Mouse (Mus musculus) erythroid progenitor cell, adult 5-6 weeks (primary cell): ENCODE measurements around the gene Rdh11. TPM values are rescaled to one million over a fixed set of nuclear protein-coding genes. Genes with fewer than 3 reads are reported as not detected.
"Not testable (repeated sequence)": the region's sequence is repeated elsewhere in the genome, so short reads cannot be mapped to it uniquely, and the experiment has no call there.

ENCODE experiments used
- ATAC-seq: replicated peaks from 2 replicates; pipeline ENCODE4 v1.8.0; 2016; ENCODE audit warnings: moderate number of reproducible peaks, mild to moderate bottlenecking, moderate TSS enrichment, inconsistent platforms; ENCODE audit not compliant: poor library complexity, low FRiP score, severe bottlenecking
- total RNA-seq, 2 experiments: library from RNA; stranded (forward) in 1 of 2; stranded (reverse) in 1 of 2; fragments of 150-400 nt in 1 of 2; fragments of 186-747, 209-891 nt in 1 of 2; gene quantifications; 2 replicates each; pipeline versions ENCODE4 v1.2.3 to v1.2.4; 2015 to 2017; ENCODE audit warnings: low replicate concordance in 2 of 2

Gene Rdh11
- total RNA-seq (2015; ENCODE audit: low replicate concordance) (15.5 TPM in 2 replicates), total RNA-seq (2017; ENCODE audit: low replicate concordance) (20.9 and 21.6 TPM in 2 replicates)

DNA sequence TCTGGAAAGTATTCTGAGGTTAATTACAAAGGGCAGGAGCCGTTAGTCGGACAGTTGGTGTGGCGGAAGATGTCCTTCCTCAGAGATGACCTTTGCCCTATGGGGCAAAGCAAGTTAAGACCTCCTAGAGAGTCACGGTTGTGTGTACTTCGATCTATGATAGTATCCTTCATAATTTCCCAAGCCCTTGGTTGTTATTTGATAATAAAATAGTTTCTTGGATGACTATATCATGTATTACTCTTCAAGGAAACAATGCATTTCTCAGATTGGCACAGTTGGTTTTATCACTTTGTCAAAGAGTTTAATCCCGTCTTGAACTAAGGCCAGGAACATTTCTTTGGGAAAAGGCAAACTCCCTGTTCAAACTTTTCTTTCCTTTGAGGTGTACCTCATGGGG is at the start of gene Rdh11:
Gene Rdh11 (minus strand): TSS at position 101 of the 400 bp plus-strand sequence.
- ATAC-seq, result no peak

DNA sequence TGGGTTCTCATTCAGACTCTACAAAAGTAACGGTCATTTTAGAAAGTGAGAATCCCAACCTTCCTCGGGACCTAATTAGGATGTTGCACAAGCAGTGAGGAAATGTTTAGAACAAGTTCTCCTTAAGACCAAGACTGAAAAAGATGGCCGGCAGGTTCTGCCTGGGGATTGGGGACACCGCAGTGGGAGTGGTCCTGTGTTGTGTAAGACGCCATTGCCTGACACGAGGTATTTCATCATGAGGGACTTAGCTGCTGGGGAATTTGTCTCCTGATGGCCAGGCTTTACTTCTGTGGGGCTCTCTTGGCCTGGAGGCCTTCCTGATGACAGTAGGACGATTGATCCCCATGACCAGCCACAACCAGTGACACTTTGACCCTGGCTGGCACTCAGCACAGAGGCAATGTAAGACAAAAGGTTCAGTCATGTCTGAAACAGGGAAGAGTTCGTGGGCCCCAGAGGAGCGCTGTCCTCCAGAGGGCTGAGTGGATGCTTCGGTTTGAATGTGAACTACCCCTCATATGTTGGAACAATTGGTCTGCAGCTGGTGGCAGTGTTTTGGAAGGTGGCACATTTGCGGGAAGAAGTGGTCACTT is 43.5 kb upstream of the Rdh11 start:
- no peak for ATAC-seq

DNA sequence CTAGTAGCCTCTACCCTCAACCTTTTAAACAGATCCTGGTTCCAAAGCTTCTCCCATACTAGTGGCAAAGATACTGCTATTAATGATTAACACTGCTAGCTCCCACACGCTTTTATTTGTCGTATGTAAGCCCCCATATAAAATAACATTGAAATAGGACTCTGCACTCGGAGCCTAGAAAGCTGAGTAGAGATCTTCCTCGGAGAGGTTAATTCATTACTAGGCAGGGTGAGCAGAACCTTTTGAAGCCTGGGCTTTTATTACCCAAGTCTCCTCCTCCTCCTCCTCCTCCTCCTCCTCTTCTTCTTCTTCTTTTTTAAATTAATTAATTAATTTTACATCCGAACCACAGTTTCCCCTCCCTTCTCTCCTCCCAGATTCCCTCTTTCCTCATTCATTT is 25.4 kb upstream of the Rdh11 start:
- no peak for ATAC-seq

DNA sequence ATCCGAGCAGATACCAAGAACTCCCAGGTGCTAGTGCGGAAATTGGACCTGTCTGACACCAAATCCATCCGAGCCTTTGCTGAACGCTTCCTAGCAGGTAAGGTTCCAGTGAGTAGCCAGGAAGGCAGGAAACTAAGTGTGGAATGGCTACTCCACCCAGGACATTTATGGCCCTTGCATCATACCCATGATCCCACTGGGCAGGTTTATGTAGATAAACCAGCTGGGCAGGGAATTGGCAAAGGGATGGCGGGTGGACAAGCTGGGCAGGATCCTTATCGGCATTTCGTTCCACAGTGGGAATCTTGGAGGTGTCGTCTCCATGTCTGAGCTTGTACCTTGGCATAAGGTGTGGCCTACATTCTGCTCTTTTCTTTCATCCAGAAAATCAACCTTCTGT is 19.4 kb upstream of the Rdh11 start:
- ATAC-seq, result no peak

DNA sequence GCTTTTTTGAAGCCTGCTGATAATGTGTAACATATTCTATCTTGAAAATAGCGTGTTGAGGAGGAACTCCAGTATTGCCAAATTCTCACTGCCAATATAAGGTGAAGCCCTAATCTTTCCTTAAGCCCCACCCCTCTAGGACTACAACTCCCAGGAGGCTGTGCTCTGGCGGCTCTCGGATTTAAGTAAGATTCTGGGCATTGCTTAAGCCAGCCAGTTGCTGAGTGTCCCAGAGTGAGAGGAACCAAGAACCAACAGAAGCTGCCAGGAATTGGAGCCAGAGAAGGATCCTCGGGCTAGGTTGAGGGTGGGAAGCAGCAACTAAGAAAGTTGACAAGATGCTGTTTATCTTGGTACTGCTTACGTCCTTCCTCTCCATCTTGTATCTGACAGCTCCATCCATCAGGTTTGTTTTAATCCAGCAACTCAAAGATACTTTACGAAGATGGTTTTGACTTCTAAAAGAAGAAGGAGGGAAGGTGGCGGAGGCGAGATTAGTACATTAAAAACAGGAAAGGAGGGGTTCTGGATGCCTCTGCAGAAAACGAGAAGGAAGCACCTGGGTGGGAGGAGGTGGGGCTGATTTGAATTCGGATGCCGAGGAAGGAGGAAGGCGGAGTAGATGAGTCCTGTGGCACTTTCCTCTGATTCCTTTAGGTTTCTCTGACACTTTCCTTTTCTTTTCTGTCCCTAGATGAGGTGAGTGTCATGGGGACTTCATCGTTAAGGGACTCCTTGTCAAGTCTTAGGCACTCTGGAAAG is 16.8 kb upstream of the Rdh11 start, which contains the start of gene Rdh12:
Gene Rdh12 (plus strand): TSS at position 212 of the 762 bp plus-strand sequence.
- ATAC-seq, result no peak

DNA sequence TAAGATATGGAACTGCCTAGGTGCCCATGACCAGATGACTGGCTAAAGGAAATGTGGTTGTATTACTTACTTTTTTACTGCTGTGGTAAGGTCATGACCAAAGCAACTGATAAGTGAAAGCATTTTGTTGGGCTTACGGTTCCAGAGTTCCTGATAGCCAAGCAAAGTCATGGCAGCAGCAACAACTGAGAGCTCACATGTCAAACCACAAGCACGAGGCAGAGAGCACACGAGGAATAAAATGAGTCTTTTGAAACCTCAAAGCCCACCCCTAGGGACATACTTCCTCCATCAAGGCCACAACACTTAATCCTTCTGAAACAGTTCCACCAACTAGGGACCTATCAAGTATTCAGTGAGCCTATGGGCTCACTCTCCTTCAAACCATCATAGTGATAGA is 9.8 kb upstream of the Rdh11 start:
- ATAC-seq, result no peak

DNA sequence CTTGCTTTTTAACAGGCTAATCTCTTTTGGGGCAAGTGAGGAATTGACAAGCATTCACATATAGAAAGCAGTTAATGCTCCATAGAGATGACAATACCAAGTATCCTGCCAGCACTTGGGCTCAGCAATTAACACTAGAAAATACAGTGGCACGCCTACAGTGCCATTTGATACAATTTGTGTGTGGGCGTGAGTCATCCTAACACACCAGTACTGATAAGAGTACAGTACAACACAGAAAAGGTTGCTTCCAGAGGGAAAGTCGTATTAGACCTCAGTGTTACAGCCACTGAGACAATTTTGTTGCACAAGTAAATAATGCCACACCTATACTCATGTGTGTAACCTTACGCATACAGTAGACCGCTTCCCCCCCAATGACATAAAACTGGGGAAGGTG is 5.0 kb upstream of the Rdh11 start:
- ATAC-seq, result no peak

DNA sequence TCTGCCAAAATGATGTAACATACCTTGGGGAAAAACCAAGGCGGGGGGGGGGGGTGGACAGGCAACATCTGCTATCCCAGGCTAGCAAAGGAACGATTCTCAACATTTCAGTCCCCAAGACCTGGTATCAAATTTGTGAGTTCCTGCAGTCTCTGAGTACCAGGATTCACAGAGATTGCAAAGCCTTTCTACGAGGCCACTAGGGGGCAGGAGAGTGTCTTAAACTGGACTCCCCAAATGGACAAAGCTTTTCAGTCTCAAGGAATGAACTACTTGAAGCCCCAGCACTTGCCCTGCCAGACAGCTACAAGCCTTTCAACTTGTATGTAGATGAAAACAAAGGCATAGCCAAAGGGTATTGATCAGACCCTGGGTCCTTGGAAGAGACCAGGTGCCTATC is 1.3 kb upstream of the Rdh11 start:
- ATAC-seq, result no peak

DNA sequence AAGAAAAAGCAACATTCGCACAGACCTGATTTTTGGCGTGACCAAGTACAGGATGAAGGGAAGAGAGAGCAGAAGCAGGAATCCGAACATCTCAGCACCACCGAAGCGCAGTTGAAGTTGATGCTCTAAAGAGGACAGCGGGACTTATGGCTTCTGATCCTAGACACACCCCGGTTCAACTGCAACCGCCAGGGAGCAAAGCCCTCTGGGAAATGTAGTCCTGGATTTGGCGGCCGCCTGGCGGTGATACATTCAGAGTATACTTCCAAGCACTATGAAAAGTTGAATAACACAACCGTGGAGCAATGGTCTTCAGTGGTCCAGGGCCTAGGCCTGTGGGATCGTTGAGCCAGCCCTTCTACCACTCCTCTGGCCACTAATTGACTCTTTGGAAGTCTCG is 392 bp downstream of the Rdh11 start:
- peak; percentile 90 for ATAC-seq

DNA sequence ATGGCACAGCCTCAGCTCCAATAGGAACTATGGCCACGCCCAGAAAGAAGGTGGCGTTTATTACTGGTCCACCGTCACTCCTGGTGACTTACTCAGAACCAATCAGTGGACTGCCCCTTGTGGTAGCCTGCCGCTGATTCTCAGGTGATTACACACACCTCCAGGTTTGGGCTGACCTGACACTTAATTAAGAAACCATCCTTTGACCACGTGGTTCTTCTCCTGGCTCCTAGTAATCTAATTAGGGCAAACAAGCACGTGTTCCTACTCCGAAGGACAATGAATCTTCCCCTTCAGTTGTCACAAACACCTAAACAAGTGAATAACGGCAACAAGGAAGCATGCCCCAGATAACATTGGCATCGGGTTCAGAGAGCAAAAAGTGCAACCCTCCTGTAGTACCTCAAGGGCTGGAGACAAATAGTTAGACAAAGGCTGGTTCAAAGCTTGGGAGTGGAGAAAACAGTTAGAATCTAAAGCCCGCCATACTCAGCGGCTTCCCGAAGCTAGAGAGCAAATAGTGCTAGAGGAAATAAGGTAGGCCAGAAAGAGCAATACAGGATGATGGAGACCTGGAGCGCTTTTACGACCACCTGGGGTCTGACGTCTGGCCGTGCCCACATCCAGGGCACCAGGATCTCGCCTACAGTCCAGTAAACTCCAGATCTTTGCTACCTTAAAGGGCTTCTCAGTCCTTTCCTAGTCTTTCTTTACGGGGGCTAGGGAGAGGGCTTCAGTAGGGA is 991 bp downstream of the Rdh11 start:
- ATAC-seq, result peak; percentile 94

DNA sequence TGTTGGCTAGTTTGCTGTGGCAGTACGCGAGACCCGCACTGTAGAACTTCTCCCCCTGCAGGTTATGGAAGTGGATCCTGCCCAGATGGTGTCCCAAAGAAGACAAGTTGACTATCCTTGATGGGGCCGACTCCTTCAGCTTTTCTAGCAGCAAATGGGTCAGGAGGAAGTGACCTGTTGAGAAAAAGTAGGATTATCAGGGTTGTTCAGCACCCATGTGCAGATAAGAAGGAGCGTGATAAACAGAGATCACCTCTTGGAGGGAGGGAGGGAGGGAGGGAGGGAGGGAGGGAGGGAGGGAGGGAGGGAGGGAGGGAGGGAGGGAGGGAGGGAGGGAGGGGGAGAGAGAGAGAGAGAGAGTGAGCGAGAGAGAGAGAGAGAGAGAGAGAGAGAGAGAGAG is 6.9 kb downstream of the Rdh11 start:
- not testable (repeated sequence) for ATAC-seq

DNA sequence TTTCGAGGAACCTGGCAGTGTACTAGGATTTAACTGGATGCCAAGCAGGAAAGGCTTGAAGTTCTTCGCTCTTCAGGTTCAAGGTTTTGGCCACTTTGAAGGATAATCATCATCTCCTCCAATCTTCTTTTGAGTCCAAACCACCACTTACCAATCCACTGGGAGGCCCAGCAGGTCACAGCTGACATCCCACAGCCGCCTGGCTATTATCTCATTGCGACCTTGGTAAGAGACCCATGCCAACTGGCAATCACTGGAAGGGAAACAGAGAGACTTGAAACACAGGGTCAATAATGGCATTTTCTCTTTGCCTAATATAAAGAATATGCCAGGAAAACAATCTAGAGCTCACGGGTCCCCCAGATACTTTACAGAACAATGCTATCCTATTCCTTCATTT is 16.1 kb downstream of the Rdh11 start:
- ATAC-seq, result no peak

DNA sequence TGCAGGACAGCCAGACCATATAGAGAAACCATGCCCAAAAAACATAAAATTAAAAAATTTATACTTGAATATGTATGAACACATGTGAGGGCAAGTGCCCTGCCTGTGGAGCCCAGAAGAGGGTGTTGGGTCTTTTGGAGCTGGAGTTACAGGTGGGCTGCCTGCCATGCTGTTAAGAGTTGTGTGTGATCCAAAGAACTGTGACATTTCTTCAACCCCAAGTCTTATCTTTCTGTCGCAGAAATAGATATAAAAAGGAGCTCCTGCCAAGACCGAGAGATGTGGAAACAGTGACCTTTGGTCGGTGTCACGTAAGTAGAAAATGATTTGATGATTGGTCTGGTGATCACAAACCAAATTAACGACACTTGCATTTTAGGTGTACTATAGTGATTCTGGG is 18.4 kb downstream of the Rdh11 start:
- peak; percentile 18; the same call in 1 of the 2 replicates for ATAC-seq

DNA sequence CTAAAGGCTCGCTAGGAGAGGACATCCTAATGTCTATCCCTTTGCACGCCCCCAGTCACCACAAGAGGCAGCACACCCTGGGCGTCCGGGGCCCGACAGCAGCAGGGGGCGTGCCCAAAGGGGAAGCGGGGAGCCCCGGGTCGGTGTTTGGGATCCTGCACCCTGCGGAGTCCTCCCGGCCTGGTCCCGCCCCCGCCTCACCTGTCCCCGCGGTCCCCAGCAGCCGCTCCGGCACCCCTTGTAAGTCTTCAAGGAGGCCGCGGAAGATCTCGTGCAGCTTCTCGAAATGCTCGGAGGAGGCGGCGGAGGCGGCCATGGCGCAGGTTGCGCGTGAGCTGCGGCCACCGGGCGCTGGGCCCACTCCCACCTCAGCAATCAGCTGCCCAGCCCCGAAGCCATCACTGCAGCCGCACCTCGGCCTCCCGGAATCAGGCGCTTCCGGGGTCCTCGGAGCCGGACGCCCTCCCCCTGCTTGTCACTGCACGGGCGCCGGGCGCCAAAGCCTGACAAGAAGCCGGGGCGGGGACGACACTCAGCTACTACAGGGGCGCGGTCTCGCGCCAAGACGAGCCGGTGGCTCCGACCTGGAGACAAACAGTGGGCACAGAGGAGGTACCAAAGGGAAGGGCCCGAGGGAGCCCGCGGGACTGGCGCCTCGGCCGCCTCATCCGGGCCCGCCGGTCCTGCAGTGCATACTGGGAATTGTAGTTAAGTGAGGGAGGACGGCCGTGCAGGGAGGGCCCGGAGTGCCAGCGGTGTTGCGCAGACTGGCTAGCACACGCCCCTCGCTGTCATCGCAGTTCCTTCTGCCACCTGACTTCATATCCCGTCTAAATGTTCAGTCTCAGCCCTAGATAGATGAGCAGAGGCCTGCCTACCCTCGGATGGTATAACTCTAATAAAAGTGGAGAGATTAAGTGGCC is 19.8 kb downstream of the Rdh11 start, which contains the start of gene Vti1b:
Gene Vti1b (minus strand): TSS at position 649 of the 923 bp plus-strand sequence.
- ATAC-seq, result peak; percentile 96

DNA sequence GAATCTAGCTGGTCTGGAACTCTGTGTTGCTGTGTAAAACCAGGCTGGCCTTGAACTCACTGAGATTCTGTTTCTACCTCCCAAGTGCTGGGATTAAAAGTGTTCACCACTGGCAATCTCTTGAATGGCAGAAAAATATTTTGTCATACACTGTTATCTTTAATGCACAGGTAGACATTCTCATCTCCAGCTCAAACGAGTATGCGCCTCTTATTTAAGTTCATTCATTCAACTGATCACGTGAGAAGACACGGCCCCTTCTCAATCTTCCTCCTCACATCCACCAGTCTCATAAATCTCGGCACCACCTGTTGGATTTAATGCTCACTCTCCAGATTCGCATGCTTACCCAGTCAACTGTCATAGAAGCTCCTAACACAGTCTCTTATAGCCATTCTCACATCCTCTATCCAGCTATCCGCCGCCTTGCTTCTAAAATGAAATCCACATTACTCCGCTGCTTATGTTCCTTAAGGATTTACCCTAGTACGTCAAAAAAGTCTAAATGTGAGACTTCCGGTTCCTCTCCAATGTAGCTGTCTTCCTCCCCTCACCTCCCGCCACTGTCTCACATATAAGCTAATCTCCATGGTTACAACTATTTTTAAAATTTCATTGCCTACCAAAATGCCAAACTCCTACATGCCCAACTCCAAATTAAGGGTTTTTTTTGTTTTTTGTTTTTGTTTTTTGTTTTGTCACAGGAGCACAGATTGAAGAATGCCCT is 20.7 kb downstream of the Rdh11 start:
- ATAC-seq, result no peak

DNA sequence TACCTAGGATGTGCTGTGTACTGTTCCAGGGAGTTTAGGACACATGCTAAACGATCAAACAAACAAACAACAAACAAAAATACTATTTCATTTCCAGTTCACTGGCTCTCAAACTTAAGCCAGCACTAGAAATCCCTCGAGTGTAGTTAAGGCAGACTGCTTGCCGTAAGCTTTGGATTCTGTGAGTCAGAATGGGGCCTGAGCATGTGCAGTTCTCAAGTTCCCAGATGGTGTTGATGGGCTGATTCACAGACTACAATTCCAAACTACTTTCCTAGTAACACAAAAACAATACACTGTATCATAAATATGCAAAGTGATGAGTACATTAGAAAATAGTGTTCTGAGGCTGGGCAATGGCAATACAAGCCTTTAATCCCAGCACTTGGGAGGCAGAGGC is 21.7 kb downstream of the Rdh11 start:
- ATAC-seq, result no peak

DNA sequence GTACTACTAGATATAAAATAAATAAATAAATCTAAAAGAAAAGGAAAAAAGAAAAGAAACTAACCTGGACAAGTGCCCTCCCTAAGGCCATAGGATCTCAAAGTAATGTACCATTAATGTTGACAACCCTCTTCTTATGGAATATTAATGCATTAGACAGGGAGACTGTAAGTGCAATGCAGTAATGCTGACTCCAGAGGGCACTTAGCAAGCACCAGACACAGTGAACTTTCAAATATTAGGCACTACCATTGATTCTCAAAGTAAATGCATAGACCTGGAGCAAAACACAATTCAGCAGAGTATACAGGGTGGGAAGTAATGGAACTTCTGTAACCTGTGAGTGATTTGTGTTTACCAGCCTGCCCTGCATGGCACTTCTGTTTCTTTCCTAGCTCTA is 22.9 kb downstream of the Rdh11 start:
- no peak for ATAC-seq

DNA sequence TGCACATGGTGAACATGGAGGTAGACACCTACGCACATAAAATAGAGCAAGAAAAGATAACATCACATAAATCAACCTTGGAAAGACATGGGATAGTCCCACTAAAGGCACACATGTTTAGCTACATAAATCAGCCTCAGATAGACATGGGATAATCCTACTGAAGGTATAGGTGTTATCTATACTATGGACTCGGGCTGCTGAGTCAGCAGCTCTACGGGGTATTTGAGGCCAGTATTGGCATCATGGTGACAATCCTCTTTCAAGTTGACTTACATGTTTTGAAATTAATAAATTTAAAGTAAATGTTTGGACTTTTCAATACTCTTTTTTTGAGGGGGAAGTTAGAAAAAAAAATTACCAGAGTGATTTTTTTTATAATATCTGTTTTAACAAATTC is 29.2 kb downstream of the Rdh11 start:
- ATAC-seq, result no peak

DNA sequence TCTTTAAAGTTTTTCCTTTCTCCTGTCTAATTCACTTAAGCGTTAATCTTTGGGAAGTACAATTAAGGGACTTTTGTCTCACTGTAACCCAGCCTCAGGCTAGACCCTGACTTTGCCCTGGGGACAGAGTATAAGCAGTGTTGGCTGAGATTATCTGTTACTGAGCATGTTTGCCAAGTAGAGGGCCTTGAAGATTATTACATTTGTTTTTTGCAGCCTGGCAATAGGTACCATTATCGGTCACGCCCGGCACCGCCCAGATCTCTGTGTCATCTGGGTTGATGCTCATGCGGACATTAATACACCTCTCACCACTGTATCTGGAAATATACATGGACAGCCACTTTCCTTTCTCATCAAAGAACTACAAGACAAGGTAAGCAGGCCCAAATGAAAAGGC is 42.4 kb downstream of the Rdh11 start:
- no peak for ATAC-seq
